Mouse (Mus musculus) stomach, adult 2 months (tissue): ENCODE results near the gene Ubox5. TPM values are rescaled to one million over a fixed set of nuclear protein-coding genes. Genes with fewer than 3 reads are reported as not detected.

Experiments used
- polyA plus RNA-seq: library from polyadenylated mRNA; depleted of rRNA; stranded (reverse); fragments of >200 nt; gene quantifications from 2 replicates; pipeline ENCODE4 v1.2.3, GENCODE M21; 2012; rRNA removed

Ubox5 gene
- 2.5 TPM in 2 replicates for polyA plus RNA-seq

GRCm38 (mm10) chr2:130629839-130630203, at the start of gene Ubox5, which contains the start of gene Fastkd5:
Gene Ubox5 (minus strand): TSS chr2:130630038.
Gene Fastkd5 (minus strand): TSS chr2:130630027.

GRCm38 (mm10) chr2:130667559-130667958, 37.7 kb upstream of the Ubox5 start, which contains the start of gene Itpa:
Gene Itpa (plus strand): TSS chr2:130667610.

GRCm38 (mm10) chr2:130664102-130664701, 34.4 kb upstream of the Ubox5 start, which contains the start of gene Ddrgk1:
Gene Ddrgk1 (minus strand): TSS chr2:130664659.

GRCm38 (mm10) chr2:130642684-130643369, 13.0 kb upstream of the Ubox5 start, which contains the start of gene Lzts3:
Gene Lzts3 (minus strand): TSS chr2:130642803.

GRCm38 (mm10) chr2:130582552-130582951, 47.3 kb downstream of the Ubox5 start, which contains the start of gene Avp:
Gene Avp (minus strand): TSS chr2:130582554.

GRCm38 (mm10) chr2:130575873-130576272, 54.0 kb downstream of the Ubox5 start, which contains the start of gene Oxt:
Gene Oxt (plus strand): TSS chr2:130576173.

GRCm38 (mm10) chr2:130563212-130564055, 66.4 kb downstream of the Ubox5 start, which contains the start of gene Mrps26:
Gene Mrps26 (plus strand): TSS chr2:130563742.

Other genes starting within 250 kb of the Ubox5 start
- gene Cpxm1, start 232.5 kb downstream of the Ubox5 start, polyA plus RNA-seq: 2.8 and 2.9 TPM in 2 replicates
- not detected in 2 replicates for gene Gm28372, start 224.8 kb downstream of the Ubox5 start, polyA plus RNA-seq
- gene 1700020A23Rik, start 224.8 kb downstream of the Ubox5 start, polyA plus RNA-seq: not detected in 2 replicates
- not detected in 2 replicates for gene Tmem239, start 223.6 kb downstream of the Ubox5 start, polyA plus RNA-seq
- gene Vps16, start 205.7 kb downstream of the Ubox5 start, polyA plus RNA-seq: 16.4 and 21.5 TPM in 2 replicates
- gene Pced1a, start 205.3 kb downstream of the Ubox5 start, polyA plus RNA-seq: 9.5 and 9.6 TPM in 2 replicates
- gene Ptpra, start 179.8 kb downstream of the Ubox5 start, polyA plus RNA-seq: 18.1 and 19.6 TPM in 2 replicates
- 41.4 and 106 TPM in 2 replicates for gene Mrps26, start 66.3 kb downstream of the Ubox5 start, polyA plus RNA-seq
- 0.40 TPM in 1 of 2 replicates, not detected in the other for gene Oxt, start 53.9 kb downstream of the Ubox5 start, polyA plus RNA-seq
- 0.20 and 0.54 TPM in 2 replicates for gene Avp, start 47.5 kb downstream of the Ubox5 start, polyA plus RNA-seq
- 0.11 and 0.21 TPM in 2 replicates for gene Fastkd5, start within 50 bp of the Ubox5 start, polyA plus RNA-seq
- 10.8 and 10.9 TPM in 2 replicates for gene Lzts3, start 12.8 kb upstream of the Ubox5 start, polyA plus RNA-seq
- 52.1 and 70.8 TPM in 2 replicates for gene Ddrgk1, start 34.6 kb upstream of the Ubox5 start, polyA plus RNA-seq
- gene Itpa, start 37.6 kb upstream of the Ubox5 start, polyA plus RNA-seq: 15.1 and 16.4 TPM in 2 replicates
- gene Slc4a11, start 67.5 kb upstream of the Ubox5 start, polyA plus RNA-seq: 0.46 and 0.56 TPM in 2 replicates